Mouse (Mus musculus): ENCODE data around the gene Capn10.

Gene Capn10

GRCm38 (mm10) chr1:92919775-92920174, 14.4 kb upstream of the Capn10 start:
- DNase-seq (ENCODE audit: low spot score in 2 of 2): no peak

GRCm38 (mm10) chr1:92920474-92921200, 13.5 kb upstream of the Capn10 start:
- no peak for DNase-seq (ENCODE audit: low spot score in 2 of 2)

- no peak for DNase-seq (ENCODE audit: low spot score in 2 of 2)
These were observed 12.7 kb upstream of the Capn10 start for GRCm38 (mm10) chr1:92921496-92921895.

GRCm38 (mm10) chr1:92930171-92930706, 3.9 kb upstream of the Capn10 start:
- no peak for DNase-seq (ENCODE audit: low spot score in 2 of 2)

GRCm38 (mm10) chr1:92933611-92934010, 565 bp upstream of the Capn10 start:
- DNase-seq (ENCODE audit: low spot score in 2 of 2): no peak

GRCm38 (mm10) chr1:92935054-92935962, 1.1 kb downstream of the Capn10 start:
- DNase-seq (ENCODE audit: low spot score in 2 of 2): peak; percentile 78 to 86

- no peak for DNase-seq (ENCODE audit: low spot score in 2 of 2)
These were observed 1.8 kb downstream of the Capn10 start for GRCm38 (mm10) chr1:92935977-92936376.

GRCm38 (mm10) chr1:92936467-92936866, 2.3 kb downstream of the Capn10 start:
- no peak for DNase-seq (ENCODE audit: low spot score in 2 of 2)

- no peak for DNase-seq (ENCODE audit: low spot score in 2 of 2)
These were observed 3.6 kb downstream of the Capn10 start for GRCm38 (mm10) chr1:92937797-92938196.

- DNase-seq (ENCODE audit: low spot score in 2 of 2): no peak
These were observed 5.6 kb downstream of the Capn10 start for GRCm38 (mm10) chr1:92939746-92940145.

- peak; percentile 9 to 55 for DNase-seq (ENCODE audit: low spot score in 2 of 2)
These were observed 9.2 kb downstream of the Capn10 start for GRCm38 (mm10) chr1:92943219-92943989.

- peak; percentile 8 to 53 for DNase-seq (ENCODE audit: low spot score in 2 of 2)
These were observed 13.8 kb downstream of the Capn10 start for GRCm38 (mm10) chr1:92947966-92948365.

GRCm38 (mm10) chr1:92949426-92949825, 15.2 kb downstream of the Capn10 start:
- DNase-seq (ENCODE audit: low spot score in 2 of 2): peak; percentile 27 to 69

GRCm38 (mm10) chr1:92950607-92951006, 16.4 kb downstream of the Capn10 start, which contains the start of gene Gpr35:
Gene Gpr35, plus strand, starts transcription at chr1:92950865.
- peak; percentile 6 to 38 for DNase-seq (ENCODE audit: low spot score in 2 of 2)

- peak in 1 of 2 experiments; percentile 7 for DNase-seq (ENCODE audit: low spot score in 2 of 2)
These were observed 19.5 kb downstream of the Capn10 start for GRCm38 (mm10) chr1:92953641-92954040.

GRCm38 (mm10) chr1:92956571-92957335, 22.6 kb downstream of the Capn10 start:
- peak; percentile 66 to 83 for DNase-seq (ENCODE audit: low spot score in 2 of 2)

- no peak for DNase-seq (ENCODE audit: low spot score in 2 of 2)
These were observed 24.8 kb downstream of the Capn10 start for GRCm38 (mm10) chr1:92958999-92959398.

- DNase-seq (ENCODE audit: low spot score in 2 of 2): peak; percentile 8 to 57
These were observed 36.6 kb downstream of the Capn10 start for GRCm38 (mm10) chr1:92970791-92971190.

GRCm38 (mm10) chr1:92971879-92972795, 38.0 kb downstream of the Capn10 start:
- DNase-seq (ENCODE audit: low spot score in 2 of 2): peak; percentile 22 to 62

- DNase-seq (ENCODE audit: low spot score in 2 of 2): peak; percentile 52 to 77
These were observed 38.7 kb downstream of the Capn10 start for GRCm38 (mm10) chr1:92972854-92973253.

Data from spleen, postnatal 4 days (tissue).